Mouse (Mus musculus): ENCODE data around the gene Atn1.

Atn1 gene

DNA sequence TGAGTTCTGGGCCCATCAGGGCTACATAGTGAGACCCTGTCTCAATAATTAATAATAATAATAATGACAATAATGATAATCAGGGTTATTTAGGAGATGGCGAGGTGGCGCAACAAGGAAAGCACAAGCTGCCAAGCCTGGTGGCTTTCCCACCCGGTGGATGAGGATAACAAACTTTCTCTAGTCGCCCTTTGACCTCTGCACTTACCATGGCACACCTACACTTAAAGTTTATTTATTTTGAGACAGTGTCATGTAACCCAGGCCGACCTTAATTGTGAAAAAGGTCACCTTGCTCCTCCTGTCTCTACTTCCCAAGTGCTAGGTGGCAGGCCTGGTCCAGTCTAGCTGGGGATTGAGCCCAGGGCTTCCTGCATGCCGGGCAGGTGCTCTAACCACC lies 57.6 kb downstream of the Atn1 start:
- ChIA-PET POLR2A (interaction anchor here in 3 of 4 experiments (0.6 to 24.9 kb wide), 11 partner anchors 8 to 107 kb away, joined by 3 to 686 read pairs (median 5); partner anchors contain the start of genes Emg1 (in 2 of the 3), Grcc10 (in 2 of the 3), Phb2 (in 2 of the 3) and Ptpn6 (in 2 of the 3)), CTCF (interaction anchor here in 2 of 4 experiments (0.6 to 1.5 kb wide), 6 partner anchors 13 to 332 kb away, joined by 3 to 4 read pairs (median 3); partner anchors contain the start of genes Emg1 (in 1 of the 2) and Phb2 (in 1 of the 2))

DNA sequence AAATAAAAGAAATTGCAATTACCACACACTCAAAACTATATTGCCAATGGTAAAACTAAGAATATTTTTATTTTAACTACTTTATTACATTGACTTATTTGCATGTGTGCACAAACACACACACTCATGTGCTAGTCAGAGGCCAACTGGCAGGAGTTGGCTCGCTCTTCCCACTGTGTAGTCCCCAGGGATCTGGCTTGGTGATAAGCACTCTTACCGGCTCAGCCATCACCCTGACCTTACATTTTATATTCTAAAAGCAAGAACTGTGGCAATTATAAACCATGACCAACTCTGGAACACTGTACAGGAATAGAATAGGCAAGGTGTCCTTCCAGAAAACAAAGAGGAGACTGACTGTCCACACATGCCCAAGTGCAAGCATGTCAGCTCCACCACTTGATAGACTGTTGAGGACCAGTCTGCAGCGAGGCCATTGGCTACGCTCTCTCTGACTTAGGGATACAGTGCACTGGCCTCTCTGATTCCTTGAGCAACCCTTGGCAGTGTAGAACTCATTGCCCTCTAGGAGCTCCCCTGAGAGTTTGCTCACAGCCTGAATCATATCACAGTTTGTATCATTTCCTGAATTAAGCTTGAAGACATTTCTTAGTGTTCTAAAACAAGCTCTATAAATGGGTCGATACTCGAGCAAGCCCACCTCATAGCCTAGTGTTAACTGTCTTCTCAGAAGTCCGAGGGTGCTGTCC lies 59.7 kb downstream of the Atn1 start:
- POLR2A ChIA-PET, result interaction anchor here in 2 of 4 experiments (0.5 to 24.9 kb wide), 8 partner anchors 9 to 1945 kb away, joined by 3 to 686 read pairs (median 5); partner anchors contain the start of genes Grcc10 (in 2 of the 2) and Ptpn6 (in 2 of the 2)
- CTCF ChIA-PET, result no interaction called here

DNA sequence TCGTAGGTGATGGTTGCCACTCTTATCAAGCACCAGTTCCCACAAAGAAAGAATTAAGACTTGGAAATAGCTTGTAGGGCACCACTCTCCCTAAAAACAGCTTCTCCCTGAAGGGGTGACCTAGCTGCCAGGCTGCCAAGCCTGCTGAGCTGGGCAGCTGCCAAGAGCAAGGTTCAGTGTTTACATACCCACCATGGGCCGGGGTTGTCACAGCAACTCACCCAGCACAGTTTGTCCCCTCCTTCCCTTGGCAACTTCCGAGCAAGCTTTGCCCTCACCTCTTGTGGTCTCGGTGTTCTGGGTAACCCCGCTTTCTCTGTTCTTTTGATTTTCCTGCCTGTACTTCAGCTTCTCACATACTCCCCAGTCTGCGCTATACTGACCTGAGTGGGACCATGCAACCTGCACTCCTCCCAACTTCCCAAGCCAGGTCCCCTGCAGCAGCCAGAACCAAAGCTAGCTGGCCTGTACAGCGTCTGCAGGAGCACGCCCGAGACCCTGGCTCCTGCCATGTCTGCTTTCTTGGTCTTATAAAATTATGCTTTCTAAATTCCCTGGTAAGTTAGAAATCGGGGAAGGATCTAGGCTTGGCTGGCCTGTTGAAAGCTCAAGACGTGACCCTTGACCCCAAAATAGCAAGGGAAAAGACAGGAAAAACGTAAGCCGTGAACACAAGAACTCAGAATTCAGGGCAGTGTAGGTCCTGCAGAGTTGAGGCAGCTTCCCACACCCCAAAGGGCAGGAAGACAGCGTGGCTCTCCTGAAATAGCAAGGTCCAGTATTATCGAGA lies 62.0 kb downstream of the Atn1 start:
- CTCF ChIA-PET, result interaction anchor here (0.7 to 2.0 kb wide), 6 partner anchors 8 to 455 kb away, joined by 3 to 18 read pairs (median 4); no protein-coding TSS in a partner anchor
- POLR2A ChIA-PET, result interaction anchor here in 2 of 4 experiments (0.8 to 5.1 kb wide), 17 partner anchors 7 to 60 kb away, joined by 3 to 39 read pairs (median 6); partner anchors contain the start of genes Grcc10 (in 2 of the 2), Emg1 (in 1 of the 2), Phb2 (in 1 of the 2) and Ptpn6 (in 1 of the 2)

DNA sequence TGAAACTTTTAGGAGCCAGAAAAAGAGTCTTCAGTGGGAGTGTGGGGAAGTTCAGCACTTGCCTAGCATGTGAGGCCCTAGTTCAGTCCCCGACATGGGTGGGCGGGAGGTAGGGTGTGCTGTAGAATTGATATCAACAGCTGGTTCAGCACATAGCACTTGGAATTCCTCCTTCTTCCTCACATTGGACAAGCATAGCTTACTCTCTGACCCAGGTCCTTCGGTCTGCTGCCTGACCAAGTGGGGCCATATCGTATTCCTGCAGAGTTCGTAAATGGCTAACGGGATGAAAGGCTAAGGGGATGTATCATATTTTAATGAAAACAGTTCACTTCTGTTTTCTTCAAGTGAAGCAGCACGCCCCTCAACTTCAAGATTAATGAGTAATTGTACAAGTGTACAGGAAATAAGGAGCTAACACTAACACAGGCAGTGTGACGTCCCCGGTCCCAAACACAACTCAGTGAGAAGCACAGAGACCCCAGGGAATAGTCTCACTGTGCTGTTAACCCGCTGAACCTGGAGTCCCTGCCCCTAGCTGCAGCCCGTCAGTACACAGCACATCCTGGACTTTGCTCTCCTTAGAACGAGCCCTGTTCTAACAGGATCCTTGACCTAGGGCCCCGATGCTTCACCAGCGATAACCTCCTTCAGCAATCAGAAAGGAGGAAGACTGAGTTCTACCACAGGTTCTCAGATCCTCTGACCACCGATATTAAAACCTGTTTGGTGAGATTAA lies 62.9 kb downstream of the Atn1 start:
- CTCF ChIA-PET, result interaction anchor here (0.9 to 2.0 kb wide), 4 partner anchors 9 kb away, joined by 3 to 18 read pairs (median 9); no protein-coding TSS in a partner anchor
- POLR2A ChIA-PET, result interaction anchor here in 3 of 4 experiments (0.6 to 5.1 kb wide), 18 partner anchors 7 to 61 kb away, joined by 3 to 39 read pairs (median 8); partner anchors contain the start of genes Emg1 (in 2 of the 3), Grcc10 (in 2 of the 3) and Phb2 (in 2 of the 3)

All from embryonic stem cell, embryonic (primary cell).